In genomic region chr5:73210127-73210970, GRCm38 (mm10) we compare ENCODE assay signal across 16 mouse cellular contexts. TPM values are rescaled to one million over a fixed set of nuclear protein-coding genes. Genes with fewer than 3 reads are reported as not detected.
A peak's percentile ranks its signal among the peaks of the same experiment; 100 is the strongest.
DNase-seq lines count a peak whose midpoint lies in the region; ATAC-seq and TF ChIP-seq lines count a peak whose summit lies in the region.
"Had no signal": no experiment of that assay in that cellular context is flagged by ENCODE, and none has a peak within 500 bp of the region (broad histone marks: within the 10 kb centered on the region; RNA-seq: fewer than 3 reads in every experiment).

No protein-coding gene starts in this region.

- H3K36me3 ChIP-seq in forebrain, embryonic 12.5 days (replicated peaks), result peaks cover 10% of the 10 kb centered on the region
- no peaks in the 10 kb centered on the region for H3K36me3 ChIP-seq in forebrain, embryonic 15.5 days
- H3K36me3 ChIP-seq in E14TG2a.4 (ENCODE audit: insufficient read depth, low read length), result peaks cover 8% of the 10 kb centered on the region

- peak overlapping the region; percentile 48; the same call in 1 of the 2 replicates for H3K27ac ChIP-seq in forebrain, embryonic 12.5 days
- no peak overlapping the region for H3K27ac ChIP-seq in forebrain, embryonic 15.5 days (replicated peaks)
- peak overlapping the region; percentile 14; the same call in 1 of the 2 replicates for H3K27ac ChIP-seq in layer of hippocampus, adult 2 months
- peak overlapping the region; percentile 43 for H3K27ac ChIP-seq in bone marrow, adult 2 months (ENCODE audit: control insufficient read depth, insufficient read depth, low read depth, low read length, poor library complexity)
- H3K27ac ChIP-seq: embryonic facial prominence, embryonic 10.5 days; hindbrain, embryonic 14.5 days; limb, embryonic 15.5 days had no signal

- H3K9me3 ChIP-seq in forebrain, embryonic 12.5 days, result no peaks in the 10 kb centered on the region
- H3K9me3 ChIP-seq in forebrain, embryonic 15.5 days, result no peaks in the 10 kb centered on the region
- no peaks in the 10 kb centered on the region for H3K9me3 ChIP-seq in E14TG2a.4 (ENCODE audit: low read length)
- H3K9me3 ChIP-seq: embryonic facial prominence, embryonic 10.5 days; limb, embryonic 15.5 days had no signal

- no peak for TF ChIP-seq POLR2A in bone marrow, adult 2 months (IDR thresholded peaks at IDR 0.05; ENCODE audit: borderline replicate concordance, control insufficient read depth, low read depth, low read length)

- peaks cover 16% of the 10 kb centered on the region for H3K4me1 ChIP-seq in forebrain, embryonic 12.5 days
- peaks cover 28% of the 10 kb centered on the region for H3K4me1 ChIP-seq in forebrain, embryonic 15.5 days
- peaks cover 94% of the 10 kb centered on the region for H3K4me1 ChIP-seq in E14TG2a.4 (replicated peaks; ENCODE audit: low read depth, low read length)
- H3K4me1 ChIP-seq in bone marrow, adult 2 months (ENCODE audit: control insufficient read depth, insufficient read depth, low read length), result peaks cover 6% of the 10 kb centered on the region

- H3K9ac ChIP-seq in forebrain, embryonic 12.5 days, result no peak overlapping the region
- no peak overlapping the region for H3K9ac ChIP-seq in forebrain, embryonic 15.5 days (replicated peaks)
- H3K9ac ChIP-seq: hindbrain, embryonic 14.5 days; limb, embryonic 15.5 days had no signal

- H3K27me3 ChIP-seq in forebrain, embryonic 12.5 days, result no peaks in the 10 kb centered on the region
- H3K27me3 ChIP-seq in forebrain, embryonic 15.5 days, result no peaks in the 10 kb centered on the region
- H3K27me3 ChIP-seq in E14TG2a.4 (ENCODE audit: insufficient read depth, low read length), result no peaks in the 10 kb centered on the region
- H3K27me3 ChIP-seq: limb, embryonic 15.5 days had no signal

- WGBS in forebrain, embryonic 12.5 days, result 86% methylated on average over 22 of the region's 22 CpGs
- WGBS in forebrain, embryonic 15.5 days, result 83% methylated on average over 22 of the region's 22 CpGs
- WGBS in bone marrow, adult 2 months, result 85% methylated on average over 22 of the region's 22 CpGs

- no peak overlapping the region for H3K4me2 ChIP-seq in forebrain, embryonic 12.5 days
- H3K4me2 ChIP-seq in forebrain, embryonic 15.5 days (replicated peaks), result no peak overlapping the region
- H3K4me2 ChIP-seq: hindbrain, embryonic 14.5 days; limb, embryonic 15.5 days had no signal

- no peak overlapping the region for H3K4me3 ChIP-seq in forebrain, embryonic 12.5 days (replicated peaks)
- H3K4me3 ChIP-seq in forebrain, embryonic 15.5 days, result no peak overlapping the region
- H3K4me3 ChIP-seq in layer of hippocampus, adult 2 months, result no peak overlapping the region
- peak overlapping the region; percentile 39 for H3K4me3 ChIP-seq in E14TG2a.4 (replicated peaks; ENCODE audit: low read length)
- H3K4me3 ChIP-seq in bone marrow, adult 2 months (replicated peaks; ENCODE audit: control insufficient read depth, low read depth, low read length), result no peak overlapping the region
- H3K4me3 ChIP-seq: embryonic facial prominence, embryonic 10.5 days; erythroblast, embryonic 14.5 days; limb, embryonic 15.5 days had no signal

- TF ChIP-seq CTCF in layer of hippocampus, adult 2 months (conservative IDR thresholded peaks at IDR 0.05), result no peak
- no peak for TF ChIP-seq CTCF in E14TG2a.4 (conservative IDR thresholded peaks at IDR 0.05; ENCODE audit: low read length)
- no peak for TF ChIP-seq CTCF in bone marrow, adult 2 months (IDR thresholded peaks at IDR 0.05; ENCODE audit: control insufficient read depth, insufficient read depth, low read length)

- ATAC-seq in forebrain, embryonic 12.5 days (ENCODE audit: low FRiP score), result peak; percentile 15; the same call in 1 of the 2 replicates
- no peak for ATAC-seq in forebrain, embryonic 15.5 days (replicated peaks)

- DNase-seq in layer of hippocampus, adult 2 months (ENCODE audit: low spot score in 2 of 2), result no peak
- no peak for DNase-seq in layer of hippocampus, adult 11-12 months (ENCODE audit: low spot score)
- DNase-seq in thymus, postnatal 10 days (ENCODE audit: low spot score in 2 of 2), result no peak
- DNase-seq in embryo, embryonic 10.5 days (ENCODE audit: low spot score), result no peak
- DNase-seq: adrenal gland, postnatal 25 days; heart, postnatal 10 days; kidney, adult 8-10 months; lung, adult 2 months had no signal

RNA-seq across cellular contexts. Expression of gene Fryl, which starts 46.1 kb away (rescaled TPM):
- polyA plus RNA-seq in forebrain, embryonic 12.5 days (2016; fragmentation: Nextera tagmentation; extraction: Ambion mirVana), result 49.7 and 53.4 TPM in 2 replicates
- 48.3 and 51.5 TPM in 2 replicates for polyA plus RNA-seq in forebrain, embryonic 15.5 days (2015; fragmentation: Nextera tagmentation; extraction: Ambion mirVana)
- 10 to 100 TPM; 66.0 to 81.4 TPM for total RNA-seq in layer of hippocampus, adult 2 months (2021)
- 88.1 and 157 TPM in 2 replicates for polyA plus RNA-seq in bone marrow, adult 2 months (2011; ENCODE audit: insufficient read depth, insufficient read length, low replicate concordance, missing spikeins)
